Mouse (Mus musculus) intestine, embryonic 15.5 days (tissue): ENCODE results near the gene Msrb1. TPM values are rescaled to one million over a fixed set of nuclear protein-coding genes. Genes with fewer than 3 reads are reported as not detected.

ENCODE experiments used
- ATAC-seq: fragments of 200-750 bp; cut with Nextera tagmentation; 2 replicates; pipeline ENCODE4 v1.8.0; 2017; ENCODE audit warnings: moderate TSS enrichment, moderate library complexity
- H3K27ac ChIP-seq: fragments of 300-500 bp; sonication (generic); 2 replicates; pipeline ENCODE4 v1.5.1; 2015; ENCODE audit warnings: mild to moderate bottlenecking, inconsistent platforms
- H3K27me3 ChIP-seq: fragments of 300-500 bp; sonication (generic); replicated peaks from 2 replicates; pipeline ENCODE4 v1.6.1; 2015; ENCODE audit warnings: inconsistent platforms
- H3K36me3 ChIP-seq: fragments of 300-500 bp; sonication (generic); 2 replicates; pipeline ENCODE4 v1.6.1; 2015; ENCODE audit warnings: inconsistent platforms
- H3K4me1 ChIP-seq: fragments of 300-500 bp; sonication (generic); replicated peaks from 2 replicates; pipeline ENCODE4 v1.6.1; 2015; ENCODE audit warnings: inconsistent platforms
- H3K4me2 ChIP-seq: fragments of 300-500 bp; sonication (generic); replicated peaks from 2 replicates; pipeline ENCODE4 v1.6.1; 2015; ENCODE audit warnings: mild to moderate bottlenecking, inconsistent platforms
- H3K4me3 ChIP-seq: fragments of 300-500 bp; sonication (generic); replicated peaks from 2 replicates; pipeline ENCODE4 v1.5.1; 2015; ENCODE audit warnings: inconsistent platforms
- H3K9ac ChIP-seq: fragments of 300-500 bp; sonication (generic); 2 replicates; pipeline ENCODE4 v1.6.1; 2015; ENCODE audit warnings: inconsistent platforms
- H3K9me3 ChIP-seq: fragments of 300-500 bp; sonication (generic); 2 replicates; pipeline ENCODE4 v1.6.1; 2016; ENCODE audit warnings: inconsistent platforms
- WGBS: fragments of 180-500 bp; shearing (Covaris S2); methylation state at CpG from one replicate; pipeline ENCODE4 v1.1.7; 2015; 5-methylcytosine and 5-hydroxymethylcytosine counted together
- polyA plus RNA-seq: library from polyadenylated mRNA; unstranded; fragments of >200 nt; fragmentation: Nextera tagmentation; extraction: Ambion mirVana; gene quantifications from 2 replicates; pipeline ENCODE4 v1.2.1, GENCODE M21; 2015

The Msrb1 gene
- 32.4 and 33.9 TPM in 2 replicates for polyA plus RNA-seq

GRCm38 (mm10) chr17:24736330-24737051 lies at the start of gene Msrb1:
Gene Msrb1 (plus strand): TSS chr17:24736642.
- Histone ChIP-seq H3K27ac (peak within 1 kb of the TSS; percentile 66), H3K4me3 (peak within 1 kb of the TSS; percentile 66), H3K27me3 (no peaks in the 10 kb centered on the region), H3K36me3 (no peaks in the 10 kb centered on the region), H3K4me1 (peaks cover 14% of the 10 kb centered on the region), H3K9ac (peak within 1 kb of the TSS; percentile 67), H3K4me2 (peak within 1 kb of the TSS; percentile 88), H3K9me3 (no peaks in the 10 kb centered on the region)
- peak; percentile 98 for ATAC-seq
- WGBS: under 1% methylated on average over 29 of the region's 29 CpGs

- Histone ChIP-seq H3K27me3 (peaks cover 46% of the 10 kb centered on the region), H3K9ac (peak overlapping the region; percentile 26; the same call in 1 of the 2 replicates), H3K36me3 (no peaks in the 10 kb centered on the region; the same call in 1 of the 2 replicates), H3K4me2 (peak overlapping the region; percentile 79), H3K4me1 (peaks cover 21% of the 10 kb centered on the region), H3K4me3 (peak overlapping the region; percentile 39), H3K9me3 (no peaks in the 10 kb centered on the region), H3K27ac (no peak overlapping the region)
- 1% methylated on average over 25 of the region's 25 CpGs for WGBS
- peak; percentile 70 for ATAC-seq
These were observed 49.3 kb upstream of the Msrb1 start for GRCm38 (mm10) chr17:24687146-24687595.

- 19% methylated on average over 23 of the region's 23 CpGs for WGBS
- Histone ChIP-seq H3K9ac (peak overlapping the region; percentile 26; the same call in 1 of the 2 replicates), H3K4me2 (peak overlapping the region; percentile 79), H3K4me3 (peak overlapping the region; percentile 39), H3K36me3 (no peaks in the 10 kb centered on the region), H3K4me1 (peaks cover 21% of the 10 kb centered on the region), H3K27me3 (peaks cover 46% of the 10 kb centered on the region), H3K9me3 (no peaks in the 10 kb centered on the region), H3K27ac (no peak overlapping the region)
- ATAC-seq: no peak
These were observed 48.8 kb upstream of the Msrb1 start for GRCm38 (mm10) chr17:24687599-24687998.

- Histone ChIP-seq H3K4me3 (peak within 1 kb of the TSS; percentile 47), H3K36me3 (no peaks in the 10 kb centered on the region), H3K27me3 (peaks cover 46% of the 10 kb centered on the region), H3K9me3 (no peaks in the 10 kb centered on the region), H3K4me1 (peaks cover 21% of the 10 kb centered on the region), H3K4me2 (peak within 1 kb of the TSS; percentile 92), H3K27ac (no peak within 1 kb of the TSS), H3K9ac (peak within 1 kb of the TSS; percentile 51)
- WGBS: under 1% methylated on average over 50 of the region's 55 CpGs
- 0 out of 2 replicates have a peak, but pooled peaks have one; percentile 3 for ATAC-seq
These were observed 47.0 kb upstream of the Msrb1 start, which contains the start of gene Syngr3 for GRCm38 (mm10) chr17:24689251-24690081. Gene Syngr3 (minus strand): TSS chr17:24689955.

- Histone ChIP-seq H3K9ac (no peak overlapping the region), H3K4me1 (peaks cover 23% of the 10 kb centered on the region), H3K36me3 (no peaks in the 10 kb centered on the region), H3K4me2 (no peak overlapping the region), H3K9me3 (no peaks in the 10 kb centered on the region), H3K4me3 (no peak overlapping the region), H3K27ac (no peak overlapping the region), H3K27me3 (peaks cover 38% of the 10 kb centered on the region)
- WGBS: 84% methylated on average over 5 of the region's 5 CpGs
- no peak for ATAC-seq
These were observed 44.1 kb upstream of the Msrb1 start for GRCm38 (mm10) chr17:24692385-24692784.

- Histone ChIP-seq H3K27ac (peak overlapping the region; percentile 91), H3K9ac (peak overlapping the region; percentile 84), H3K36me3 (0 out of 2 replicates have a peak, but pooled peaks cover 7% of the 10 kb centered on the region), H3K9me3 (no peaks in the 10 kb centered on the region), H3K4me3 (peak overlapping the region; percentile 80), H3K4me1 (peaks cover 26% of the 10 kb centered on the region), H3K4me2 (peak overlapping the region; percentile 91), H3K27me3 (peaks cover 7% of the 10 kb centered on the region)
- ATAC-seq: no peak; the same call in 1 of the 2 replicates
- 6% methylated on average over 51 of the region's 51 CpGs for WGBS
These were observed 41.0 kb upstream of the Msrb1 start for GRCm38 (mm10) chr17:24695326-24696010.

GRCm38 (mm10) chr17:24696011-24696697 lies 40.3 kb upstream of the Msrb1 start, which contains the start of the genes Gfer and Noxo1:
Gene Gfer (minus strand): TSS chr17:24696156.
Gene Noxo1 (plus strand): TSS chr17:24696234.
- H3K4me3 ChIP-seq: peak within 1 kb of the TSS; percentile 80
- H3K9me3 ChIP-seq: no peaks in the 10 kb centered on the region
- peak within 1 kb of the TSS; percentile 84 for H3K9ac ChIP-seq
- ATAC-seq: peak; percentile 93
- peak within 1 kb of the TSS; percentile 91 for H3K27ac ChIP-seq
- H3K36me3 ChIP-seq: peaks cover 13% of the 10 kb centered on the region; the same call in 1 of the 2 replicates
- peaks cover under 1% of the 10 kb centered on the region; the same call in 1 of the 2 replicates for H3K27me3 ChIP-seq
- WGBS: under 1% methylated on average over 69 of the region's 76 CpGs
- H3K4me1 ChIP-seq: peaks cover 26% of the 10 kb centered on the region
- H3K4me2 ChIP-seq: peak within 1 kb of the TSS; percentile 91

GRCm38 (mm10) chr17:24697985-24698384 lies 38.5 kb upstream of the Msrb1 start:
- no peak overlapping the region for H3K4me3 ChIP-seq
- peak overlapping the region; percentile 35 for H3K4me2 ChIP-seq
- peaks cover 26% of the 10 kb centered on the region for H3K4me1 ChIP-seq
- H3K9ac ChIP-seq: 0 out of 2 replicates have a peak overlapping the region, but pooled peaks have one; percentile 6
- H3K36me3 ChIP-seq: peaks cover 26% of the 10 kb centered on the region
- peak; percentile 16 for ATAC-seq
- no peaks in the 10 kb centered on the region for H3K27me3 ChIP-seq
- peak overlapping the region; percentile 45 for H3K27ac ChIP-seq
- WGBS: 22% methylated on average over 5 of the region's 5 CpGs
- no peaks in the 10 kb centered on the region for H3K9me3 ChIP-seq

- Histone ChIP-seq H3K9me3 (no peaks in the 10 kb centered on the region), H3K27me3 (no peaks in the 10 kb centered on the region), H3K4me2 (peak overlapping the region; percentile 35), H3K4me1 (peaks cover 26% of the 10 kb centered on the region), H3K36me3 (peaks cover 26% of the 10 kb centered on the region), H3K9ac (0 out of 2 replicates have a peak overlapping the region, but pooled peaks have one; percentile 6), H3K27ac (peak overlapping the region; percentile 45), H3K4me3 (no peak overlapping the region)
- ATAC-seq: no peak
- WGBS: 73% methylated on average over 9 of the region's 9 CpGs
These were observed 37.7 kb upstream of the Msrb1 start for GRCm38 (mm10) chr17:24698715-24699114.

GRCm38 (mm10) chr17:24699473-24699872 lies 37.0 kb upstream of the Msrb1 start:
- Histone ChIP-seq H3K4me2 (peak overlapping the region; percentile 35), H3K27me3 (no peaks in the 10 kb centered on the region), H3K9me3 (no peaks in the 10 kb centered on the region), H3K27ac (peak overlapping the region; percentile 22; the same call in 1 of the 2 replicates), H3K4me1 (peaks cover 26% of the 10 kb centered on the region), H3K4me3 (no peak overlapping the region), H3K9ac (no peak overlapping the region), H3K36me3 (peaks cover 34% of the 10 kb centered on the region)
- ATAC-seq: peak; percentile 24; the same call in 1 of the 2 replicates
- 59% methylated on average over 2 of the region's 2 CpGs for WGBS

- ATAC-seq: no peak
- H3K27me3 ChIP-seq: no peaks in the 10 kb centered on the region
- peaks cover 22% of the 10 kb centered on the region for H3K4me1 ChIP-seq
- H3K4me3 ChIP-seq: no peak overlapping the region
- H3K4me2 ChIP-seq: no peak overlapping the region
- no peaks in the 10 kb centered on the region for H3K9me3 ChIP-seq
- no peak overlapping the region for H3K9ac ChIP-seq
- H3K27ac ChIP-seq: no peak overlapping the region
- H3K36me3 ChIP-seq: peaks cover 35% of the 10 kb centered on the region
- 86% methylated on average over 9 of the region's 9 CpGs for WGBS
These were observed 35.2 kb upstream of the Msrb1 start for GRCm38 (mm10) chr17:24701251-24701650.
